Mouse (Mus musculus) heart, postnatal 0 days (tissue): ENCODE measurements around the gene Rhbdl3. TPM values are rescaled to one million over a fixed set of nuclear protein-coding genes. Genes with fewer than 3 reads are reported as not detected.
A peak's percentile ranks its signal among the peaks of the same experiment; 100 is the strongest.

Experiments used
- ATAC-seq: fragments of 200-750 bp; cut with Nextera tagmentation; 2 replicates; pipeline ENCODE4 v1.8.0; 2017; ENCODE audit warnings: low read depth, moderate number of reproducible peaks, moderate library complexity; ENCODE audit not compliant: insufficient read depth
- DNase-seq: peaks from one replicate; pipeline ENCODE4 v3.0.0-alpha.2; 2016; ENCODE audit warnings: low spot score
- H3K27ac ChIP-seq: fragments of 300-500 bp; sonication (generic); 2 replicates; pipeline ENCODE4 v1.5.1; 2014; ENCODE audit warnings: low read depth, mild to moderate bottlenecking
- H3K27me3 ChIP-seq: fragments of 300-500 bp; sonication (generic); 2 replicates; pipeline ENCODE4 v1.6.1; 2014; ENCODE audit warnings: low read length, mixed read lengths; ENCODE audit not compliant: control insufficient read depth, insufficient read depth
- H3K36me3 ChIP-seq: fragments of 300-500 bp; sonication (generic); replicated peaks from 2 replicates; pipeline ENCODE4 v1.6.1; 2014; ENCODE audit warnings: low read length, mixed read lengths; ENCODE audit not compliant: control insufficient read depth, insufficient read depth
- H3K4me1 ChIP-seq: fragments of 300-500 bp; sonication (generic); 2 replicates; pipeline ENCODE4 v1.6.1; 2014; ENCODE audit warnings: antibody characterized with exemption; ENCODE audit not compliant: control insufficient read depth, insufficient read depth
- H3K4me2 ChIP-seq: fragments of 300-500 bp; sonication (generic); 2 replicates; pipeline ENCODE4 v1.6.1; 2014; ENCODE audit warnings: low read depth, mild to moderate bottlenecking, low read length, moderate library complexity
- H3K4me3 ChIP-seq: fragments of 300-500 bp; sonication (generic); 2 replicates; pipeline ENCODE4 v1.5.1; 2014; ENCODE audit warnings: low read depth, low read length
- H3K9ac ChIP-seq: fragments of 300-500 bp; sonication (generic); replicated peaks from 2 replicates; pipeline ENCODE4 v1.6.1; 2014; ENCODE audit warnings: low read depth, low read length, mixed read lengths
- H3K9me3 ChIP-seq: fragments of 300-500 bp; sonication (generic); replicated peaks from 2 replicates; pipeline ENCODE4 v1.6.1; 2016; ENCODE audit warnings: low read length; ENCODE audit not compliant: control insufficient read depth
- CTCF ChIP-seq: IDR thresholded peaks from 2 replicates; pipeline ENCODE4 v1.5.1; 2016; ENCODE audit warnings: antibody characterized with exemption, control low read depth, low read depth
- EP300 ChIP-seq: IDR thresholded peaks from 2 replicates; pipeline ENCODE4 v1.6.1; 2016; ENCODE audit warnings: antibody characterized with exemption, low read depth
- WGBS: fragments of 180-500 bp; shearing (Covaris S2); extraction: QIAGEN DNeasy Blood & Tissue Kit; methylation state at CpG from one replicate; pipeline ENCODE4 v1.1.7; 2014; 5-methylcytosine and 5-hydroxymethylcytosine counted together
- polyA plus RNA-seq: library from polyadenylated mRNA; unstranded; fragments of >200 nt; fragmentation: Nextera tagmentation; extraction: Ambion mirVana; gene quantifications from 2 replicates; pipeline ENCODE4 v1.2.1, GENCODE M21; 2015
- total RNA-seq: library from RNA; depleted of rRNA; stranded (reverse); fragments of >200 nt; gene quantifications from 2 replicates; pipeline ENCODE4 v1.2.3, GENCODE M21; 2014; ENCODE audit warnings: low replicate concordance

The Rhbdl3 gene
- total and polyA plus RNA-seq, 2 experiments from 2014 or later: 0.38 to 2.1 TPM

GRCm38 (mm10) chr11:80292463-80292862 is 8.2 kb upstream of the Rhbdl3 start:
- WGBS: 63% methylated on average over 7 of the region's 7 CpGs
- DNase-seq (no peak), ATAC-seq (no peak)
- no peak overlapping the region for H3K27ac ChIP-seq
- no peak overlapping the region for H3K4me3 ChIP-seq
- peaks cover 5% of the 10 kb centered on the region; the same call in 1 of the 2 replicates for H3K4me1 ChIP-seq
- TF ChIP-seq CTCF (no peak), EP300 (no peak)
- H3K9ac ChIP-seq: no peak overlapping the region
- H3K36me3 ChIP-seq: no peaks in the 10 kb centered on the region
- H3K9me3 ChIP-seq: peaks cover 4% of the 10 kb centered on the region; the same call in 1 of the 2 replicates
- no peak overlapping the region for H3K4me2 ChIP-seq
- 0 out of 2 replicates have a peak, but pooled peaks cover 13% of the 10 kb centered on the region for H3K27me3 ChIP-seq

- no peak overlapping the region for H3K27ac ChIP-seq
- ATAC-seq (no peak), DNase-seq (no peak)
- no peaks in the 10 kb centered on the region for H3K36me3 ChIP-seq
- H3K9ac ChIP-seq: no peak overlapping the region
- 20% methylated on average over 9 of the region's 9 CpGs for WGBS
- H3K4me1 ChIP-seq: no peaks in the 10 kb centered on the region
- TF ChIP-seq CTCF (no peak), EP300 (no peak)
- peaks cover 4% of the 10 kb centered on the region; the same call in 1 of the 2 replicates for H3K9me3 ChIP-seq
- H3K4me2 ChIP-seq: no peak overlapping the region
- no peak overlapping the region for H3K4me3 ChIP-seq
- peaks cover 32% of the 10 kb centered on the region for H3K27me3 ChIP-seq
Measured at GRCm38 (mm10) chr11:80295066-80295465, 5.6 kb upstream of the Rhbdl3 start.

- Histone ChIP-seq H3K9me3 (peaks cover 4% of the 10 kb centered on the region; the same call in 1 of the 2 replicates), H3K4me3 (no peak overlapping the region), H3K4me1 (no peaks in the 10 kb centered on the region), H3K27me3 (peaks cover 39% of the 10 kb centered on the region), H3K4me2 (no peak overlapping the region), H3K27ac (no peak overlapping the region), H3K36me3 (no peaks in the 10 kb centered on the region), H3K9ac (no peak overlapping the region)
- DNase-seq (no peak), ATAC-seq (no peak)
- WGBS: 13% methylated on average over 14 of the region's 14 CpGs
- TF ChIP-seq EP300: no peak
- no peak for TF ChIP-seq CTCF
Measured at GRCm38 (mm10) chr11:80295785-80296184, 4.9 kb upstream of the Rhbdl3 start.

- no peak for DNase-seq
- no peak for ATAC-seq
- WGBS: 9% methylated on average over 12 of the region's 12 CpGs
- H3K4me3 ChIP-seq: no peak overlapping the region
- peak overlapping the region; percentile 75 for H3K4me2 ChIP-seq
- H3K9ac ChIP-seq: no peak overlapping the region
- TF ChIP-seq CTCF (no peak), EP300 (no peak)
- H3K27me3 ChIP-seq: peaks cover 67% of the 10 kb centered on the region
- no peaks in the 10 kb centered on the region for H3K9me3 ChIP-seq
- no peak overlapping the region for H3K27ac ChIP-seq
- peaks cover 6% of the 10 kb centered on the region; the same call in 1 of the 2 replicates for H3K4me1 ChIP-seq
- H3K36me3 ChIP-seq: no peaks in the 10 kb centered on the region
Measured at GRCm38 (mm10) chr11:80299513-80300235, 1.0 kb upstream of the Rhbdl3 start.

GRCm38 (mm10) chr11:80301316-80302045 is 769 bp downstream of the Rhbdl3 start:
- H3K9me3 ChIP-seq: no peaks in the 10 kb centered on the region
- 0 out of 2 replicates have a peak, but pooled peaks have one; percentile 20 for TF ChIP-seq CTCF
- no peak for TF ChIP-seq EP300
- peak overlapping the region; percentile 24; the same call in 1 of the 2 replicates for H3K9ac ChIP-seq
- peak; percentile 21 for DNase-seq
- H3K27me3 ChIP-seq: peaks cover 56% of the 10 kb centered on the region
- under 1% methylated on average over 34 of the region's 53 CpGs for WGBS
- H3K4me2 ChIP-seq: peak overlapping the region; percentile 75
- no peak overlapping the region for H3K27ac ChIP-seq
- peak overlapping the region; percentile 52 for H3K4me3 ChIP-seq
- H3K4me1 ChIP-seq: peaks cover 6% of the 10 kb centered on the region; the same call in 1 of the 2 replicates
- peak; percentile 51 for ATAC-seq
- H3K36me3 ChIP-seq: no peaks in the 10 kb centered on the region
